19 mouse cellular contexts compared by ENCODE assay signal in genomic region chr4:137815473-137815872, GRCm38 (mm10). TPM values are rescaled to one million over a fixed set of nuclear protein-coding genes. Genes with fewer than 3 reads are reported as not detected.
DNase-seq lines count a peak whose midpoint lies in the region; ATAC-seq and TF ChIP-seq lines count a peak whose summit lies in the region.
"Had no signal": no experiment of that assay in that cellular context is flagged by ENCODE, and none has a peak within 500 bp of the region (broad histone marks: within the 10 kb centered on the region; RNA-seq: fewer than 3 reads in every experiment).

No protein-coding gene starts in this region.

- no peaks in the 10 kb centered on the region for H3K9me3 ChIP-seq in MEL (replicated peaks; ENCODE audit: insufficient read depth, low read length)
- peaks cover 4% of the 10 kb centered on the region; the same call in 1 of the 2 replicates for H3K9me3 ChIP-seq in hindbrain, embryonic 12.5 days (replicated peaks)
- H3K9me3 ChIP-seq: embryonic facial prominence, embryonic 13.5 days; forebrain, embryonic 13.5 days; hindbrain, embryonic 10.5 days; hindbrain, embryonic 15.5 days had no signal

- WGBS in hindbrain, embryonic 12.5 days = 78% methylated on average over 3 of the region's 3 CpGs

- no peak for TF ChIP-seq POLR2A in MEL (IDR thresholded peaks at IDR 0.05; ENCODE audit: control insufficient read depth in 1 of 2, insufficient read depth in 1 of 2, low read depth in 1 of 2, low read length in 2 of 2, poor library complexity in 1 of 2)

- H3K27me3 ChIP-seq in MEL (ENCODE audit: control insufficient read depth in 1 of 2, insufficient read depth in 2 of 2, low read length in 2 of 2) = peaks cover 0 to 4% of the 10 kb centered on the region in 2 experiments; a peak in 1 of 4 replicates
- no peaks in the 10 kb centered on the region for H3K27me3 ChIP-seq in hindbrain, embryonic 12.5 days
- H3K27me3 ChIP-seq: embryonic facial prominence, embryonic 13.5 days; forebrain, embryonic 13.5 days; hindbrain, embryonic 15.5 days had no signal

- peak; percentile 43 for DNase-seq in A20 (ENCODE audit: low read depth, low spot score)
- peak; percentile 63 for DNase-seq in MEL (ENCODE audit: low read depth, low spot score)
- DNase-seq: adrenal gland, postnatal 10 days; cerebellum, adult 11 months; cerebellum, adult 9-10 months; cerebellum, postnatal 25 days; gastrocnemius, postnatal 36 days had no signal

- no peak overlapping the region for H3K9ac ChIP-seq in MEL (ENCODE audit: control insufficient read depth, low read depth, low read length, poor library complexity, severe bottlenecking)
- H3K9ac ChIP-seq in hindbrain, embryonic 12.5 days = no peak overlapping the region
- H3K9ac ChIP-seq: embryonic facial prominence, embryonic 13.5 days; forebrain, embryonic 13.5 days; hindbrain, embryonic 15.5 days had no signal

- no peak for TF ChIP-seq RAD21 in MEL (IDR thresholded peaks at IDR 0.05; ENCODE audit: low read depth, low read length)

- peak; percentile 76 for ATAC-seq in common myeloid progenitor, adult 5-6 weeks (replicated peaks; ENCODE audit: low read depth, poor library complexity, severe bottlenecking)
- ATAC-seq in monocyte, adult 5-6 weeks (replicated peaks; ENCODE audit: insufficient number of reproducible peaks, low FRiP score, low TSS enrichment, poor library complexity, severe bottlenecking) = peak; percentile 70; the same call in 1 of the 2 replicates
- ATAC-seq in hindbrain, embryonic 12.5 days (ENCODE audit: low FRiP score) = no peak
- no peak for ATAC-seq in CD4-positive, CD25-positive, alpha-beta regulatory T cell, adult 4 months
- ATAC-seq: forebrain, embryonic 13.5 days; inflammation-experienced regulatory T-cells, adult 6 months; intestine, postnatal 0 days had no signal

- H3K4me1 ChIP-seq in MEL (ENCODE audit: control insufficient read depth in 1 of 2, insufficient read depth in 2 of 2, low read length in 2 of 2) = no peaks in the 10 kb centered on the region
- peaks cover 8% of the 10 kb centered on the region for H3K4me1 ChIP-seq in hindbrain, embryonic 12.5 days

- H3K4me2 ChIP-seq in hindbrain, embryonic 12.5 days (replicated peaks) = no peak overlapping the region
- H3K4me2 ChIP-seq: embryonic facial prominence, embryonic 13.5 days; forebrain, embryonic 13.5 days; heart, embryonic 11.5 days; hindbrain, embryonic 15.5 days had no signal

- no peak overlapping the region for H3K4me3 ChIP-seq in MEL (ENCODE audit: control insufficient read depth in 1 of 2, insufficient read depth in 1 of 2, low read depth in 2 of 2, low read length in 2 of 2)
- no peak overlapping the region for H3K4me3 ChIP-seq in hindbrain, embryonic 12.5 days
- H3K4me3 ChIP-seq: embryonic facial prominence, embryonic 13.5 days; forebrain, embryonic 13.5 days; heart, adult 2 months; hindbrain, embryonic 10.5 days; hindbrain, embryonic 15.5 days had no signal

- H3K79me2 ChIP-seq in MEL (ENCODE audit: control insufficient read depth, insufficient read depth, low read length, poor library complexity) = no peaks in the 10 kb centered on the region

- H3K36me3 ChIP-seq in MEL (ENCODE audit: control insufficient read depth in 1 of 2, insufficient read depth in 2 of 2, low read length in 2 of 2) = no peaks in the 10 kb centered on the region
- H3K36me3 ChIP-seq in hindbrain, embryonic 12.5 days = no peaks in the 10 kb centered on the region
- H3K36me3 ChIP-seq: embryonic facial prominence, embryonic 13.5 days; hindbrain, embryonic 10.5 days; hindbrain, embryonic 15.5 days had no signal

- TF ChIP-seq EP300 in MEL (IDR thresholded peaks at IDR 0.05; ENCODE audit: low read depth in 1 of 2, low read length in 2 of 2) = no peak

- H3K27ac ChIP-seq in MEL (ENCODE audit: control insufficient read depth, low read depth, low read length) = no peak overlapping the region
- no peak overlapping the region for H3K27ac ChIP-seq in hindbrain, embryonic 12.5 days
- H3K27ac ChIP-seq: embryonic facial prominence, embryonic 13.5 days; forebrain, embryonic 13.5 days; hindbrain, embryonic 10.5 days; hindbrain, embryonic 15.5 days had no signal

- TF ChIP-seq CTCF in MEL (IDR thresholded peaks at IDR 0.05 in 2 of 3, conservative IDR thresholded peaks at IDR 0.05 in 1 of 3; ENCODE audit: control insufficient read depth in 1 of 3, insufficient read depth in 1 of 3, low read depth in 2 of 3, low read length in 3 of 3, poor library complexity in 1 of 3, severe bottlenecking in 1 of 3) = no peak

TF ChIP-seq in MEL, 35 proteins besides CTCF, POLR2A, EP300 and RAD21:
- no peak for TF ChIP-seq KAT2A (conservative IDR thresholded peaks at IDR 0.05; ENCODE audit: low read depth, low read length)
- TF ChIP-seq MAZ (IDR thresholded peaks at IDR 0.05; ENCODE audit: low read depth, low read length) = no peak
- no peak for TF ChIP-seq CHD2 (IDR thresholded peaks at IDR 0.05; ENCODE audit: low read length)
TF ChIP-seq in MEL: peak in this region for 0.

RNA-seq across cellular contexts. Expression of gene Alpl, which starts 19.3 kb away (rescaled TPM):
- total RNA-seq in MEL (2012; rRNA removed) = not detected in 2 replicates
- polyA plus RNA-seq in MEL (2012; ENCODE audit: insufficient read depth in 1 of 2, insufficient read length in 2 of 2, low read depth in 1 of 2, low replicate concordance in 2 of 2, missing spikeins in 1 of 2) = not detected
- total RNA-seq in common myeloid progenitor, adult 5-6 weeks (2017) = not detected in 2 replicates
- total RNA-seq in monocyte, adult 5-6 weeks (2017) = not detected in 3 replicates
- 13.6 and 15.9 TPM in 2 replicates for polyA plus RNA-seq in hindbrain, embryonic 12.5 days (2016; fragmentation: Nextera tagmentation; extraction: Ambion mirVana)
- 1 to 10 TPM; 1.5 to 2.8 TPM for polyA plus RNA-seq in CD4-positive, CD25-positive, alpha-beta regulatory T cell, adult 4 months (2017; shearing (Covaris generic))

RNA-seq across cellular contexts. Expression of gene Ece1, which starts 46.6 kb away (rescaled TPM):
- total RNA-seq in MEL (2012; rRNA removed) = 20.5 and 43.8 TPM in 2 replicates
- polyA plus RNA-seq in MEL (2012; ENCODE audit: insufficient read depth in 1 of 2, insufficient read length in 2 of 2, low read depth in 1 of 2, low replicate concordance in 2 of 2, missing spikeins in 1 of 2) = 10 to 100 TPM in 1 of 2 experiments, not detected in 1; 25.3 TPM
- total RNA-seq in common myeloid progenitor, adult 5-6 weeks (2017) = 6.5 and 8.9 TPM in 2 replicates
- 7.1 to 11.7 TPM (median 9.6 TPM) in 3 replicates for total RNA-seq in monocyte, adult 5-6 weeks (2017)
- polyA plus RNA-seq in hindbrain, embryonic 12.5 days (2016; fragmentation: Nextera tagmentation; extraction: Ambion mirVana) = 20.1 and 38.1 TPM in 2 replicates
- 10 to 100 TPM; 15.9 to 23.4 TPM for polyA plus RNA-seq in CD4-positive, CD25-positive, alpha-beta regulatory T cell, adult 4 months (2017; shearing (Covaris generic))

Comparison
In these comparisons a context has a peak if more than half of its experiments do, and no peak if none do; other contexts are left out.
1. ATAC-seq: peak in common myeloid progenitor, adult 5-6 weeks (single experiment) and monocyte, adult 5-6 weeks (single experiment); none in hindbrain, embryonic 12.5 days (single experiment) and CD4-positive, CD25-positive, alpha-beta regulatory T cell, adult 4 months (single experiment).